Mouse (Mus musculus): Measurements from ENCODE around the gene Gtpbp1. TPM values are rescaled to one million over a fixed set of nuclear protein-coding genes. Genes with fewer than 3 reads are reported as not detected.
A peak's percentile ranks its signal among the peaks of the same experiment; 100 is the strongest.

Gtpbp1 gene
- total RNA-seq, 2 experiments from 2014 or later = 46.2 to 52.6 TPM

DNA sequence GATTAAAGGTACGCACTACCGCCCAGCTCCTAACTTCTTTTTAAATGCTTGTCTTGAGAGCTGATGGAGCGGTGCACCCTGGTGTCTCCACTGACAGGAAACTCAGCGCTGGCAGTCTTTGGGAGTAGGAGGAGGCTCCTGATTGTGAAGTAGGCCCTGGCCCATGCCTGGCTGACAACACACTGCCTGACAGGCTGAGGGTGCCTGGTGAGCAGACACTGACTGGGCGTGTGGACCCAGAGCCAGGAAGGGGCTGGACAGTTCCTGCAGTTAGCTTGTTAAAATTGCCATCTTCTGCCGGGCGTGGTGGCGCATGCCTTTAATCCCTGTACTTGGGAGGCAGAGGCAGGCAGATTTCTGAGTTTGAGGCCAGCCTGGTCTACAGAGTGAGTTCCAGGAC lies 59.6 kb downstream of the Gtpbp1 start:
- no peak for DNase-seq (ENCODE audit: extremely low spot score in 1 of 2, low spot score in 1 of 2)

DNA sequence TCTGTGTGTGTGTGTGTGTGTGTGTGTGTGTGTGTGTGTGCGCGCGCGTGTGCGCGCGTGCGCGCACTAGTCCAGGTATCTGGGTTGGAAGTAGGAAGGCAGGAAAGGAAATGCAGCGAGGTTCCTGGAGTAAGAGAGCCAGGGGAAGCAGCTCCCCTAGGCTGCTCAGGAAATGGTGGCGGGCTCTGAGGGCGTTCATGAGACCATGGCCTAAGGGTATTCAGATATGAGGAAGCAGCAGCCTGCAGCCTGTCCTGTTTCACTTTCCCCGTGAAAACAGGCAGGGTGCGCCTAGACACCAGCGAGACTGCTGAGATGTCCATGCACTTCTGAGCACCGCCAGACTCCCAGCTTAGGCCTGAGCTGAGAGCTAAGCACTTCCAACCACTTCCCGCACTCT lies 61.1 kb downstream of the Gtpbp1 start:
- no peak for DNase-seq (ENCODE audit: extremely low spot score in 1 of 2, low spot score in 1 of 2)

DNA sequence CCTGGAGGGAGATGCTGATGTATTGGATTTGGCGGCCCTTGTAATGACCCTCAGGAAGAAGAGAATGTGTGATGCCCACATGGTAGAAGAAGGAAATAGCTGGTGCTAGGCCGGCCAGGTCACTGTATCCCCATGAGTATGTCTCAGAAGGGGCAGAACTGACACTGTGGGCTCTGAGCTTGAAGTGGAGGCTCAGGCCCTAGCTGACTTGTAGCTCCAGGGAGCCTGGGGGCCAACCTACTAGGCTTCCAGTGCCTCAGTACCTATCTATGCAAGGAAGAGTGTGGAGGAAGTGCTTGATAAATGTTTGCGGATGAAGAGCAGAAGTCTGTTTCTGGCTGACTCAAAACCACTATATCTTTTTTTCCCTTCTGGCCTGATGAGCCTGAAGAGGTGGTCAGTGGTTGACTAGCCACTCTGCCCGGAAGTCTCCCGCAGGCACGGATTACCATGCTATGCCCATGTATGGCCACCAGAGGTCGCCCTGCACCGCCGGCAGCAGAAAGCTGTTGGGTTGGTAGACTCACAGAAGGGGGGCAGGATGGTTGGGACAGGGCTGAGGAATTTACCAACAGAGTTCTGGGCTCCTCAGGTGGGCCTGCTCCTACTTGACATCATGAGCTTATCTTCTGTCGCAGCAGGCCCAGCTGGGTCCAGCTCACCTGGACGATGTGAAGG lies 62.2 kb downstream of the Gtpbp1 start:
- peak; percentile 67 to 77 for DNase-seq (ENCODE audit: extremely low spot score in 1 of 2, low spot score in 1 of 2)

DNA sequence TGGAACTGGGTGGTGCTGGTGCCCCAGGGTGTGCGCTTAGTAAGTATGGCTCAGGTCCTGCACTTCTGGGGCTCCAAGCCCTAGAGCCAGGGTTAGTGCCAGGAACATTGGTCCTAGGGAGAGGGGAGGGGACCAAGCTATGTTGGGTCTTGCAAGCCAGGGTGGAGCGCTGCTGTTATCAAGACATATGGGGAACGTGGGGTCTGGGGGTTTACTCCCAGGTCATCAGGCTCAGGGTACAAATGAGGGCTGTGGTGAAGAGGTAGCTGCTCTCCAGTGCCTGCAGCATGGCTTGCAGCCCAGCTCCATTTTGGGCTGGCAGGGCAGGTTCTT lies 62.7 kb downstream of the Gtpbp1 start:
- DNase-seq (ENCODE audit: extremely low spot score in 1 of 2, low spot score in 1 of 2) = no peak

DNA sequence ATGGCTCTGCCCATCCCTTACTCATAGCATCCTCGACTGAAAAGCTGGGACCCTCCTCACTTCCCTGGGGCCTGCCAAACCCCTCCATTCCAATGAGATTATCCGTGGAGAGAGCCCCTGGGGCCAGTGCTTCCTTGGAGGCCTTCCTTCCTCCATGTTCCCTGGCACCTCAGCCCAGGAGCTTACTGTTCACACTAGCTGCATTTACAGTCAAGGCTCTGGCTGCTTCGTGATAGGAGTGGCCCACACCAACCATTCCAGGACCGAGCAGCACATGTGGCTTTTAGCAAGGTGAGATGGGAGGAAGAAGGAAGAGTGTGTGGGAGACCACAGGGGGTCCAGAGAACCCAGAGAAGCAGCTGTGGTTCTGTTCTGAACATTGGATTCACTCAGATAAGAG lies 63.2 kb downstream of the Gtpbp1 start:
- no peak for DNase-seq (ENCODE audit: extremely low spot score in 1 of 2, low spot score in 1 of 2)

DNA sequence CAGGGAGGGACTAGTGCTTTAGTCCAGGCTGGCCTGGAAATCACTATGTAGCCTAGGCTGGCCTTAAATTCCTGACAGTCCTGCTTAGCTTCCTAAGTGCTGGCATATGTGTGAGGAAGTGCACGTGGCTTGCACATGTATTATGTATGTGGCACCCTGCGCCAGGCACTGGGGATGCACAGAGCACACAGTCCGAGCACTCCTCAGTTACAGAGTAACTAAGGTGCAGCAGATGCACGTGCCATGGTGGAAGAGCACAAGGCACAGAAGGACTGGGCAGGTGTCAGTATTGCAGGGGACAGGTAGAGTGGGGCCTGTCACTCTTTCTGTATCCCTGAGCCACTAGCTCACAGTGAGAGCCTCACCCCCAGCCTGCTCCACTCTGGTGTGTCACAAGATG lies 64.5 kb downstream of the Gtpbp1 start:
- DNase-seq (ENCODE audit: extremely low spot score in 1 of 2, low spot score in 1 of 2) = no peak

DNA sequence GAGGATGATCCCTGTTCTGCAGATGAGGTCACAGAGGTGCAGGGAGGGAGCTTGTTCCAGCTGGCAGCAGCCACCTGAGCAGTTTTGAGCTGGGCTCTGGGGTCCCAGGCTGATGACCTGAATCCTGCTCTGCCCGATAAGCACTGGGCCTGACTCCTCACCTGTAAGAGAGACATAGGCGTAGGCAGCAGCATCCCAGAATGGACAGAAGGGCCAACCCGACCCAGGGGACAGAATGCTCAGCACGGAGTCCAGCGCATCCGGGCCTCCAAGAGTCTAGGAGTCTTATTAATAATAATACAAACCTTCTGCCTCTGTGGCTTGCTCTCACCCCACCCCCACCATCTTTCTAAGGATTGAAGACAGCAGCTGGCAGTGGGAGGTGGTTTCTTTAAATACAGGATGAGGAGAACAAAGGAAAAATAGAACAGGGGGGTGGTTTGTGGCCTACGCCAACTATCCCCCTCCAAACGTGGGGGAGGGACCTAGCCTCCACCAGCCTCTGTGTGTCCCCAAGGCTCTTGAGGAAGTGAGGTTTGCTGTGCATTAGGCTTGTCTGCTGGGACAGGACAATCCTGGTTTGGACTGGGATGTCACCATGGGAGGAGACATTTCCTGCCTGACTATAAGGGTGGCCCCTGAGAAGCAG lies 65.5 kb downstream of the Gtpbp1 start:
- DNase-seq (ENCODE audit: extremely low spot score in 1 of 2, low spot score in 1 of 2) = no peak

DNA sequence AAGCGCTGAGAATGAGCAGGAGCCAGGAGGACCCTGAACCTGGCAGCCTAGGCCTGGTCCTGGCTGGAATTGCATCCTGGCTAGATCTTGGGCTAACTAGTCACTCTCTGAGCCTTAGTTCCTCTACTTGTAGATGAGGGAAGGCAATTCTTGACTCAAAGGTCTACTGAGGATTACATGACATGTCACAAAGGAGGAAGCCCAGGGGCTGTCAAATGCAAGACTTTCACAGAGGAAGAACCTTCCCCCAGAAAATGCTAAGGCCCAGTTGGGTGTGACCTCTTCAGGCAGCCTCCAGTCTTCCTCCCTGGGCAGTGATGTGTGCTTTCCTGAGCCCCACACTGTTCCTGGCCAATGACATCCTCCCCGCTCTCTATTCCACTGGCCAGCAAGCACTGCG lies 66.5 kb downstream of the Gtpbp1 start:
- no peak for DNase-seq (ENCODE audit: extremely low spot score in 1 of 2, low spot score in 1 of 2)

DNA sequence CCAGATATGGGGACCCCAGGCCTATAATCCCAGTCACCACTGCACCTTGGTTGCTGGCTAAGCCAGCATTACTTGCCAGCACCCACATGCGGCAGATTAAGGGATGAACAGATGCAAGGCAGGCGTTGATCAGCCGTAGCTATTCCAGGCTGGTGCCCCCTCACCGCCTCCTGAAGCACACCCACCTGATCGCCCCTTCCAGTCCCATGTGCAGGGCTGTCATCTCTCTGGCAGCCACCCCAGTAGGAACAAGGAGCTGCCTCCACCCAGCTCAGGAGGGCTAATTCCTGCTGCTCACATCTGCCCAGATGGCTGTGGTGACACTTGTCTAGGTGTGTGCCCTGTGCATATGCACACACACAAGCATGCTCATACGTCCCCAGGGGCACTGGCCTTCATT lies 70.3 kb downstream of the Gtpbp1 start:
- DNase-seq (ENCODE audit: extremely low spot score in 1 of 2, low spot score in 1 of 2) = no peak

DNA sequence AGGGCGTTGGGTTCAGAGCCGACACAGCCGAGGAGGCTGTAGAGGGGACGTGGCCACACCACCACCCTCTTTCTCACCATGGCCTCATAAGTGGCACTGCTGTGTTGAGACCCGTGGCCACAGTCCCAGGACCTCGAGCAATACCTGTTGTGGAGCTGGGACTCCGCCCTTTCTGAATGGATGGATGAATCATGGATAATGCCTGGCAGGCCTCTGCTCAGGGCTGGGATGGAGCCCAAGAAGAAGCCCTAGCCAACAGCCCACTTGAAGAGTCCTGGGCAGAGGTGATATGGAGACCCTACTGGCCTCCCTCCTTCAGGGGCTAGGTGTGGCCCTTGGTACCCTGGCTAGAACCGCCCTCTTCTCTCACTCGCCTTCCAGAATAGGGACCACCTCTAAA lies 72.4 kb downstream of the Gtpbp1 start:
- DNase-seq (ENCODE audit: extremely low spot score in 1 of 2, low spot score in 1 of 2) = no peak

DNA sequence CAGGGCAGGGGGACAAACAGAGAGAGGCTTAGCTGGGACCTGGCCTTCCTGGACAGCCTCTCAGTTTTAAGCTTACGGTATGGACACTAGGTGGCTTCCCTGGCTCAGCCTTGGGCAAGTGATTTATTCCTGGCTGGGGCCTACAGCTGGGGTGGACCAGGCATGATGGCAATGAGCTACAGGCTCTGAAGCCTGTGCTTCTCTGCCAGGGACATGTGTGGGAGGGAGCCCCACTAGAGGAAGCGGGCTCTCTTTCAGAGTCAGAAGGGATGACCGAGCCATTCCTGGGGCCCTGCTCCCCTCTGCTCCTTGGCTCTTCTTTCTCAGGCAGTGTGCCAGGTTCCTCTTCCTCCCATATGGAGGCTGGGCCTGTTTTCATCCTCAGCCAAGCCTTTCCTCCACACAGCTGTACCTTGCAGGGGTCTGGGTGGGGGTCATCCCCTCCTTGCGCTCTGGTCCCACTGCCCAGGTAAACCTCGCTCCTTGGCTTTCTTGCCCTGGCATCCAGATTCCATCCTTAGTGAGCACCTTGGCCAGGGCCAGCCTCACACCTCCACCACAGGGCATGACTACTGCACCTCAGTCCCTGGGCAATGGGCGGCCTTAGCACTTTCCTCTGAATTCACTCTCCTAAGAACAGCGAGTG lies 73.1 kb downstream of the Gtpbp1 start:
- no peak for DNase-seq (ENCODE audit: extremely low spot score in 1 of 2, low spot score in 1 of 2)

DNA sequence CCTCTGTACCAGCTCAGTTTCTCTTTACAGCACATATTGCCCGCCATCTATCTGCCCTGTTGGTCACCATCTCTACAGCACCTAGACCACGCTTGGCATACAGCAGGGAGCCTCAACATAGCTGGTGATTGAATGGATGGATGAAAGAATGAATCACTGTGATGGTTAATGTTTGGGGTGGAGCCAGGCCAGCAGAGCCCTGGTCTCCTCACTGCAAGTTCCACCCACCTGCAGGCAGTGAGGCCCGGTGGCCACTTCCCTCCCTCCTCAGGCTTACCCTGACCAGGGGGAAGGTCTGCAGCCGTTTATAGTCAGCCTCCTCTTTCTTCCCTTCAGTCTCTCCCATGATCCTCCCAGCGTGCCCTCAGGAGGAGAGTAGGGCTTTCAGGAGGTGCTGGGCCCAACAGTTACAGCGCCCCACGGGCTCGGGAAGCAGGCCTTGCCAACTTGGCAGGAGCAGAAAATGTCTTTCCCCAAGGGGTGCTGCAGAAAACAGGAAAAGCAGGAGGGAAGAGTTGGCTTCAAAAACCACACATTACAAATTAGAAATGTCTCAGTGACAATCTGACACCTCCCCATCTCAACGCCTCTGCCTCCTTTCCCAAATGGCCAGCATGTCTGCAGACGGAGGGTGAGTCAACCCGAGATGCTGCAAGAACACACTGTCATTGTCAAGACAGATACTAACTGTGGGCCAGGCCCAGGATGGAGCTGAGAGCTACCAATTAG lies 74.1 kb downstream of the Gtpbp1 start:
- peak in 1 of 2 experiments; percentile 50 for DNase-seq (ENCODE audit: extremely low spot score in 1 of 2, low spot score in 1 of 2)

DNA sequence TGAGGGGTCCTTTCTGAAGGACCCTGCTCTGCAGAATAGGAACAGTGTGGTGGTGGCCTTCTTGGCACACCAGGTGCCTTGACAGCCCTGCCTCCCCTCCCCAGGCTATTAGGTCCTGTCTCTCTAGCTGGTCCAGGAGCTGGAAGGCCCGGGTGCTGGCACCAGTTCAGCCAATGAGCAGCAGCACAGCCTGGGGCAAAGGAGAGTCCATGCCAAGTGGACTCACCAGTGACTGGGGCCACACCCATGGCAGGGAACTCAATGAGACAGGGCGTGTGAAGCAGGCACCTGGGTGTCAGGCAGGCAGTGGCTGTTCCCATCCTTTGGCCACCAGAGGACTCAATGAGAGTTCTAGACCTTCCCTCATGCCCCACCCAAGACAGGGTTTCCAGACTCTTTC lies 74.7 kb downstream of the Gtpbp1 start:
- DNase-seq (ENCODE audit: extremely low spot score in 1 of 2, low spot score in 1 of 2) = no peak

DNA sequence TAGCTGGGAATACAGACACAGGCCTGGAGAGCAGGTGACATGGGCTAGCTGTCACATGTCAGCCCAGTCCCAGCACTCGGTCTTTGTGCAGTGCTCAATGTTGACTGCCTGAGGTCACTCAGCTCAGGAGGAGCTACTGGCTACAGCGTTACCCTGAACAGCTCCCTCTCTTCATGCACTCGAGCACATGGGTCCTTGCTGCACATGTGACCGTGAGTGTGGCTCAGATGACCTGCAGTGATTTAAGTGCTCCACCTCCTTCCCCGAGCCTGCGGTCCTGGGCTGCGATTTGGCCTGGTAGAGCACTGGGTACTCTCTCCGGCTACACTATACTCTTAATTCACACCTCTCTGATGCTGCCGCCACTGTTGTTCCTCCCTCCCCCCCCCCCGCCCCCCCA lies 75.5 kb downstream of the Gtpbp1 start:
- no peak for DNase-seq (ENCODE audit: extremely low spot score in 1 of 2, low spot score in 1 of 2)

DNA sequence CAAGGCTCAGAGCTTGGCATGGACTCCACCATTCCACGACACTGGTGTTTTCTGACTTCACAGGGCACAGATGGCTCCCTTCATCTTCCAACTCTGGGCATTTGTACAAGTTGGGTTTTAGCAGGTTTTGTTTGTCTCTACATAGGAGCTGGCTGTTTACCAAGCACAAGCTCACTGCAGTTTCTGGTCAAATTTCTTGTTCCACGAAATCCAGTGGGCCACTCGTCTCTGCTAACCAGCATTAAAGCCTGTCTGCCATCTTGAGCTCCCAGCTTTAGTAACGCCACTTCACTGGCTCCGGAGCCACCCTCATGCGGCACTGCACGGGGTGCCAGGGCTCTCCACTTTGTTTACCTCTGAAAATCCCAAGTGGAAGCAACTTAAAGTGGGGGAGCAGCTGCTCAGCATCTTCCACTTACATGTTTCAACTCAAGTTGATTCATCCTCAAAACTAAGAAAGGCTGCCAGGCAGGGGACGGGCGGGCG lies 76.0 kb downstream of the Gtpbp1 start:
- DNase-seq (ENCODE audit: extremely low spot score in 1 of 2, low spot score in 1 of 2) = no peak

DNA sequence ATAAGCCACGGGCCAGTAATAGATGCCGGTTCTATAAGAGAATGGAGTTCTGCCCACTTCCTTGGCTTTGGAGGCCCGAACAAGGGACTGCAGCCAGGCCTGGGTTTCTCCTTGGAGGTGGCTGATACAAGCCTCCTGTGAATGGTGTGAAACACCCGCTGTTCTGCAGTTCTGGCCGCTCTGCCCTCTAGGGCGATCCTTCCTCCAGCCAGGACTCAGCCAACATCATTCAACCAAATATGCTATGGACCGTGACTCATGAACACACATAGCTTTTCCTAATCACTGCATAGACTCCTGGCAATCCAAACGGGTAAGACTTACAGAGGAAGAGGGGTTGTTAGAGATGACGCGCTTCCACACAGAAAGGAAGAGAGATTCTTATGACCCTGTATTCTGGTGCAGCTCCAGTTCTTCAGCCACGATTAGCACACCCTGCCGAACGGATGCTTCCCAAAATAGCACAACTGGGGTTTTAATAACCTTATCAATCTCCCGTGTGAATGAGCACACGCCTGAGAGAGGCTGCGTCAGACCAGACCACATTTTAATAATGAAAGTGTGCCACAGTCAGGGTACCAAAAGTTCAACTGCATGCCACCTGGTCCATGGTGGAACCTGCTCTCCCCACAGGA lies 76.8 kb downstream of the Gtpbp1 start:
- DNase-seq (ENCODE audit: extremely low spot score in 1 of 2, low spot score in 1 of 2) = no peak

DNA sequence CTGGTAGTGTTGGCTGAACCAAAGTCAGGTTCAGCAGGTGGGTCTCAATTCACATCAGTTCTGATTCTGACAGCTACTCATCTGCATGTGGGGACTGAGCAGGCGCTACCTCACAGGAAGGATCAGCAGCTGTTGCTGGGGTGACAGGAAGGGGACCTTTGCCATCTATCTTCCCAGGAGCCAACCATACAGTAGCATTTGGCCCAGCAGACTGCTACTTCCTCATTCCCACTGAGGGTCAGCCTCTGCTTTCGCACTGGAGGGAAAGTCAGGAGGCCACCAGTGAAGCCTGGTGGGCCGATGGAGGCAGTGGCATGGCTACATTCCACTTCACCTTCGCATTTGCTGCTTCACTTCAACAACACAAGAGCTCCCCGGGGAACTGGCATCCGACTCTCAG lies 77.7 kb downstream of the Gtpbp1 start:
- DNase-seq (ENCODE audit: extremely low spot score in 1 of 2, low spot score in 1 of 2) = no peak

DNA sequence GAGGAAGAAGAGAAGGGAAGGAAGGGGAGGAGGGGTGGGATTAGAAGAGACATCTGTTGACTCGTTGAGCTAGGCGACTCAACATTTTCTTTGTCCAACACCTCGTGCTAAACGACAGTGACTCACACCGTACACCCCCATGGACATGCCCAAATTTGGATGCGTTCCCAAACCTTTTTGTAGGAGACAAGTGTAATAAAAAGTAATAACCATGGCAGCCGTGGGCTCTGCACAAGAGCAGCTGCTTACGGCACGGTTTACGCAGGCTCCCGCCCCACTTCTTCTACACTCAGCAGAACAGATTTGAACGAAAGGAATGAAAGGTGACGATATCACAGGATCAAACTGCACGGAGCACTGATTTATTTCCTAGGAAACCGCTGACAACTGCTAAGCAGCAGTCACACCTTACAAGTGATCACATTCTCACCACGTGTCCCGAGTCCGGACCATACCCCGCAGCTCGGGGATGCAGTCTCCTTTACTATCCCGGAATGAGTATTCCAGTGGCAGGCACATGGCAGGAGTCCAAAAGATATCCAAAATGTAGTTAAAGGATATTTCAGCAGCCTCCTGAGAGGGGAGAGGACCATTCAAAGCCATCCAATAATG lies 80.1 kb downstream of the Gtpbp1 start:
- DNase-seq (ENCODE audit: extremely low spot score in 1 of 2, low spot score in 1 of 2) = no peak
